Mouse (Mus musculus) forebrain, embryonic 10.5 days (tissue): Measurements from ENCODE around the gene Frmd4b. TPM values are rescaled to one million over a fixed set of nuclear protein-coding genes. Genes with fewer than 3 reads are reported as not detected.
A peak's percentile ranks its signal among the peaks of the same experiment; 100 is the strongest.

Experiments
- DNase-seq: peaks from one replicate; pipeline ENCODE4 v3.0.0-alpha.2; 2017; ENCODE audit warnings: low spot score; ENCODE audit errors: extremely low spot score
- H3K27ac ChIP-seq: fragments of 300-500 bp; sonication (generic); 2 replicates; pipeline ENCODE4 v1.5.1; 2016; ENCODE audit warnings: mild to moderate bottlenecking
- H3K27me3 ChIP-seq: fragments of 300-500 bp; sonication (generic); 2 replicates; pipeline ENCODE4 v1.6.1; 2016; ENCODE audit warnings: mild to moderate bottlenecking; ENCODE audit not compliant: poor library complexity, severe bottlenecking
- H3K36me3 ChIP-seq: fragments of 300-500 bp; sonication (generic); replicated peaks from 2 replicates; pipeline ENCODE4 v1.6.1; 2016; ENCODE audit warnings: mild to moderate bottlenecking, moderate library complexity
- H3K4me1 ChIP-seq: fragments of 300-500 bp; sonication (generic); 2 replicates; pipeline ENCODE4 v1.6.1; 2016
- H3K4me3 ChIP-seq: fragments of 300-500 bp; sonication (generic); 2 replicates; pipeline ENCODE4 v1.5.1; 2016; ENCODE audit warnings: mild to moderate bottlenecking, moderate library complexity
- H3K9me3 ChIP-seq: fragments of 300-500 bp; sonication (generic); 2 replicates; pipeline ENCODE4 v1.6.1; 2016; ENCODE audit warnings: mild to moderate bottlenecking, moderate library complexity
- WGBS: fragments of 180-500 bp; shearing (Covaris S2); methylation state at CpG from one replicate; pipeline ENCODE4 v1.1.7; 2016; 5-methylcytosine and 5-hydroxymethylcytosine counted together
- polyA plus RNA-seq: library from polyadenylated mRNA; unstranded; fragments of >200 nt; fragmentation: Nextera tagmentation; extraction: Ambion mirVana; gene quantifications from 2 replicates; pipeline ENCODE4 v1.2.1, GENCODE M21; 2016

Frmd4b gene
- polyA plus RNA-seq, 1 experiment from 2014 or later, result 21.2 TPM

DNA sequence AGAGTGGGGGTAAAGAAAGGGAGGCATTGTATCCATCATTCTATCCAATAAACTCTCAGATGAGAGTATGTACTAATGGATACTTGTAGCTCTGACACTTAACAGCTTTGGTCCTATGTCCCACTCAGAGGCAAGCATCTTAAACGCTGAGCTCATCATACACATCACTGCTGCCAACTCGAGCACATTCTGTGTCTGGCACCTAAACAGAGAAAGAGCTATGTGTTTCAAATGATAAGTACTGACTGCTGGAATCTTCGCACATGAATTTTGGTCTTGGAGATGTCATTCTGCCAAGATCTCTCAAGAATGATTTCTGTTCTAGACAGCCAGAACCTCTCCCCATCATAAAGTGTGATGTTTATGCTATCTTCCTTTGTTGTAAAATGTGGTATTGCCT, 284.0 kb downstream of the Frmd4b start:
- no peaks in the 10 kb centered on the region for H3K27me3 ChIP-seq
- no peak overlapping the region for H3K27ac ChIP-seq
- no peak for DNase-seq
- 86% methylated on average over 3 of the region's 3 CpGs for WGBS
- H3K36me3 ChIP-seq, result peaks cover 11% of the 10 kb centered on the region; the same call in 1 of the 2 replicates
- no peak overlapping the region for H3K4me3 ChIP-seq
- H3K4me1 ChIP-seq, result peaks cover 2% of the 10 kb centered on the region; the same call in 1 of the 2 replicates
- H3K9me3 ChIP-seq, result no peaks in the 10 kb centered on the region

DNA sequence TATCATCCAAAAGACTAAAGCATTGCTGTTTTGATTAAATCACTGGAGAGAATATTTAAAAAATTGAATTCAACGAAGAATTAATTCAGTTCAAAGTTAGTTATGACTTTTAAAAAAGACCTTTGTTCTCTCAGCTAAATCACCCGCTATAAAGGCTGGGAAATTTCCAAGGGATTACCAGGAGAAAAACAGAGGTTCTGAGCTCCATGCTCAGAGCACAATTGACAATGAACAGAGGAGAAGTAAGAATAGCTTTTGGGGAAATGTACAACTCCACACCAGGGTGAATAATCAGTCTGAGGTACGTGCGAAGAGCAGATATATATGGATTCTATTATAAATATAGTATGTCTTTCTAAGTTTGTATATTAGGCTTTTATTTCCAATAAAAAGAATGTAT, 293.4 kb downstream of the Frmd4b start:
- H3K27me3 ChIP-seq, result no peaks in the 10 kb centered on the region
- H3K36me3 ChIP-seq, result peaks cover 50% of the 10 kb centered on the region
- no peak for DNase-seq
- no peaks in the 10 kb centered on the region for H3K4me1 ChIP-seq
- WGBS, result 79% methylated on average over 4 of the region's 4 CpGs
- H3K27ac ChIP-seq, result no peak overlapping the region
- no peaks in the 10 kb centered on the region for H3K9me3 ChIP-seq
- H3K4me3 ChIP-seq, result no peak overlapping the region

- 73% methylated on average over 12 of the region's 12 CpGs for WGBS
- Histone ChIP-seq H3K4me3 (no peak overlapping the region), H3K36me3 (peaks cover 42% of the 10 kb centered on the region), H3K9me3 (no peaks in the 10 kb centered on the region), H3K27me3 (no peaks in the 10 kb centered on the region), H3K27ac (no peak overlapping the region), H3K4me1 (no peaks in the 10 kb centered on the region)
- no peak for DNase-seq
These were observed 295.2 kb downstream of the Frmd4b start for GRCm38 (mm10) chr6:97322126-97322525.

GRCm38 (mm10) chr6:97321156-97321555, 296.2 kb downstream of the Frmd4b start:
- Histone ChIP-seq H3K36me3 (peaks cover 33% of the 10 kb centered on the region), H3K9me3 (no peaks in the 10 kb centered on the region), H3K27ac (no peak overlapping the region), H3K4me3 (no peak overlapping the region), H3K4me1 (no peaks in the 10 kb centered on the region), H3K27me3 (no peaks in the 10 kb centered on the region)
- 73% methylated on average over 11 of the region's 11 CpGs for WGBS
- DNase-seq, result no peak

DNA sequence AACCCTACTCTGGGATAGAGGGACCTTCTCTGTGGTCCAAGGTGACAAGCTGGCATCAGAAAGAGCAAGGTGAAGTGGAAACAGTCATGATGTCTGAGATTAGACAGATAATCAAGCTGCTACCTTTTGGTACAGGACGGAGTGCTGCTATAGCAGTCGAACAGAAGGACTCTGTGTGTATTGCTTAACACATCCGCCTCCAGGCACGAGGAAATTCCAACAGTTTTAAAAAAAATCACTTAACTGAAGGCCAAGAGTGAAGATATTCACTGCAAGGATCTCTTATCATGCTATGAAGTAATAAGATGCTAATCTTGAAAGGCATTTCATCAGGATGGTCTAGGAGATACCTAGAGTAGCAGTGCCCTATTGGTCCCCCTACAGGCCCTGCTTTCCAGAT, 298.3 kb downstream of the Frmd4b start:
- H3K27ac ChIP-seq, result no peak overlapping the region
- no peaks in the 10 kb centered on the region for H3K27me3 ChIP-seq
- H3K4me1 ChIP-seq, result 0 out of 2 replicates have a peak, but pooled peaks cover 3% of the 10 kb centered on the region
- H3K9me3 ChIP-seq, result no peaks in the 10 kb centered on the region
- 87% methylated on average over 4 of the region's 4 CpGs for WGBS
- H3K4me3 ChIP-seq, result no peak overlapping the region
- peaks cover 23% of the 10 kb centered on the region for H3K36me3 ChIP-seq
- DNase-seq, result no peak

DNA sequence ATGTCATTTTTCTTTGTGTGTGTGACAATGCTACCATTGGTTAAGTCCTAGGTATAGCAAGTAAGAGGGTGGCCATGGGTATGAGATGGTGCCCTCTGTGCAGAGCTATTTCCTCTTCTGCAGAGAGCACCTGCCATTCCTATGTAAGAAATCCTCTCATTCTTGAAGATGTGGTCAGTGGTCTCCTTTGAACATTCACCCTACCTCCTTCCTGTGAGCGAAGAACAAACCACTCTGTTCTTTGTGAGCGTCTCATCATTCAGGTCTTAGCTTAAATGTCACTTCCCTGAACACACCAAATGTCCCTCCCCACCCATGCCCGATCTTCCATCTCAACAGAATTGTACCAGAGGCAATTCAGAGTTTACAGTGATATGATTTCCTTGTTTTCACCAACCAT, 299.4 kb downstream of the Frmd4b start:
- peaks cover 17% of the 10 kb centered on the region for H3K36me3 ChIP-seq
- no peaks in the 10 kb centered on the region for H3K9me3 ChIP-seq
- H3K27me3 ChIP-seq, result no peaks in the 10 kb centered on the region
- no peak overlapping the region for H3K4me3 ChIP-seq
- no peak overlapping the region for H3K27ac ChIP-seq
- 92% methylated on average over 3 of the region's 3 CpGs for WGBS
- peaks cover 13% of the 10 kb centered on the region for H3K4me1 ChIP-seq
- DNase-seq, result no peak

DNA sequence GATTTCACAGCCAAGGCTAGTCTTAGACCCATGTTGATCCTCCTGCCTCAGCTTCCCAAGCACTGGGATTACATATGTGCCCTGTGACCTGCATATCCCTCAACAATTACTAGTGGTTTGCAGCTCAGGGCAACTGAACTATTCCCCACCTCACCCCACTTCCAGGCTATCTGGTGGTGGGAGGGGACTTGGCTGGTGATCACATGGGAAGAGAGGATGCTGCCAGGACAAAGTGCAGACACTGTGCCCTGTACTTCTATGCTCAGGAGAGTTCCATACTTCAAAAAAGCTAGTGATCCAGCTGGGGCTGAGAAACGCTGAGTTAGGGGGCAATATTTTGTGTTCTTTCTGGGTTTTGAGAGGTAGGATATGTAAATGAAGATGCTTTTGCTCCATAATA, 300.6 kb downstream of the Frmd4b start:
- no peak for DNase-seq
- WGBS, result 100% methylated on average over 1 of the region's 1 CpGs
- H3K9me3 ChIP-seq, result no peaks in the 10 kb centered on the region
- H3K27me3 ChIP-seq, result peaks cover 1% of the 10 kb centered on the region; the same call in 1 of the 2 replicates
- no peak overlapping the region for H3K27ac ChIP-seq
- peaks cover 25% of the 10 kb centered on the region for H3K4me1 ChIP-seq
- peaks cover 7% of the 10 kb centered on the region; the same call in 1 of the 2 replicates for H3K36me3 ChIP-seq
- no peak overlapping the region for H3K4me3 ChIP-seq

DNA sequence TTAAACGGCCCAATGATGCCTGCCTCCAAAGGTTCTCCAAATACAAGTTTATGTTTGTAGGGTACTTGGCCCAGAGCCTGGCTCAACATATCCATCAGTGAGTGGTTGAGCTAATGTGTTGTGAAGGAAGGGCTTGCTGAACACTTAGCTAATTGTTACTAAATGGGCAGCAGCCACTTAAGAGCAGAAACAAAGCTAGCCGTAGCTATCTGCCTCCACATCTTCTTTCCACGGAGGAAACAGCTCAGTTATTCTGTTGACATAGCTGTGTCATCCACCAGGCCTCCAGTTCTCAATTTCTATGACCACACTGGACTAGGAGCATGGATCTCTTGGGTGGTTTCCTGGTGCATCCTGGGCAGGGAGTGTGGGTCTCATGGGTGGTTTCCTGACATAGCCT, 302.0 kb downstream of the Frmd4b start:
- H3K27ac ChIP-seq, result no peak overlapping the region
- WGBS, result 78% methylated on average over 3 of the region's 3 CpGs
- H3K4me1 ChIP-seq, result peaks cover 39% of the 10 kb centered on the region

DNA sequence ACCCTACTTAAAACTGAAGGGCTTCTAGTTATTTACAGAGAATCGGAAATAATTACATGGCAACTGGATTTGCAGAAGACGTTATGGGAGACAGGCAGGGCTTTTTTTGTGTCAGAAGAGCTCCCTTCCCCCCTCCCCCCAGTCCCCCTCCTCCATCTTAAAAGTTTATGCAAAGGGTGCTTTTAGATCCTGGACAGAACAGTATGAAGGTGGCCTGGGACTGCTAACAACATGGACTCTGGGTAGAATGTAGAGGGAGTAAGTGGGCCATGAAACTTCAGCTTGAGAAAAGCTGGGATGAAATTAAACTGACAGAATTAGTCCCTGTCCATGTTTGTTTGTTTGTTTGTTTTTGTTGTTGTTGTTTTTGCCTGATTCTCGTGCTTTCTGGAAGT, 304.8 kb downstream of the Frmd4b start:
- DNase-seq, result no peak
- Histone ChIP-seq H3K27ac (peak overlapping the region; percentile 79), H3K4me1 (peaks cover 53% of the 10 kb centered on the region), H3K9me3 (no peaks in the 10 kb centered on the region), H3K27me3 (peaks cover 13% of the 10 kb centered on the region; the same call in 1 of the 2 replicates), H3K36me3 (peaks cover 15% of the 10 kb centered on the region), H3K4me3 (peak overlapping the region; percentile 58)
- 18% methylated on average over 3 of the region's 3 CpGs for WGBS

More for the DNA sequence above, 302.0 kb downstream of the Frmd4b start:
- H3K4me3 ChIP-seq, result no peak overlapping the region
- H3K27me3 ChIP-seq, result peaks cover 13% of the 10 kb centered on the region; the same call in 1 of the 2 replicates
- peaks cover 3% of the 10 kb centered on the region; the same call in 1 of the 2 replicates for H3K36me3 ChIP-seq
- no peaks in the 10 kb centered on the region for H3K9me3 ChIP-seq
- DNase-seq, result no peak

- peak; percentile 67 for DNase-seq
- Histone ChIP-seq H3K27ac (peak overlapping the region; percentile 79), H3K9me3 (no peaks in the 10 kb centered on the region), H3K36me3 (peaks cover 17% of the 10 kb centered on the region), H3K4me3 (peak overlapping the region; percentile 58), H3K4me1 (peaks cover 58% of the 10 kb centered on the region), H3K27me3 (peaks cover 13% of the 10 kb centered on the region; the same call in 1 of the 2 replicates)
- WGBS, result 2% methylated on average over 33 of the region's 33 CpGs
These were observed 305.5 kb downstream of the Frmd4b start for GRCm38 (mm10) chr6:97311599-97312544.

GRCm38 (mm10) chr6:97310901-97311331, 306.4 kb downstream of the Frmd4b start:
- Histone ChIP-seq H3K27me3 (peaks cover 13% of the 10 kb centered on the region; the same call in 1 of the 2 replicates), H3K4me1 (peaks cover 66% of the 10 kb centered on the region), H3K36me3 (peaks cover 26% of the 10 kb centered on the region), H3K27ac (peak overlapping the region; percentile 79; the same call in 1 of the 2 replicates), H3K9me3 (no peaks in the 10 kb centered on the region), H3K4me3 (peak overlapping the region; percentile 58)
- DNase-seq, result no peak
- WGBS, result 42% methylated on average over 7 of the region's 7 CpGs

- Histone ChIP-seq H3K4me1 (peaks cover 65% of the 10 kb centered on the region), H3K36me3 (peaks cover 43% of the 10 kb centered on the region), H3K27ac (0 out of 2 replicates have a peak overlapping the region, but pooled peaks have one; percentile 44), H3K27me3 (peaks cover 13% of the 10 kb centered on the region; the same call in 1 of the 2 replicates), H3K4me3 (no peak overlapping the region), H3K9me3 (no peaks in the 10 kb centered on the region)
- DNase-seq, result no peak
- 33% methylated on average over 6 of the region's 6 CpGs for WGBS
These were observed 308.2 kb downstream of the Frmd4b start for GRCm38 (mm10) chr6:97309161-97309560.

- H3K4me3 ChIP-seq, result no peak overlapping the region
- H3K27me3 ChIP-seq, result peaks cover 13% of the 10 kb centered on the region; the same call in 1 of the 2 replicates
- no peaks in the 10 kb centered on the region for H3K9me3 ChIP-seq
- no peak for DNase-seq
- H3K36me3 ChIP-seq, result peaks cover 49% of the 10 kb centered on the region
- WGBS, result 89% methylated on average over 6 of the region's 6 CpGs
- no peak overlapping the region for H3K27ac ChIP-seq
- peaks cover 62% of the 10 kb centered on the region for H3K4me1 ChIP-seq
These were observed 308.8 kb downstream of the Frmd4b start for GRCm38 (mm10) chr6:97308562-97308961.
